Mouse (Mus musculus) natural killer cell, adult 2 months (primary cell): ENCODE data around the gene Oasl1.
A peak's percentile ranks its signal among the peaks of the same experiment; 100 is the strongest.
"Not testable (repeated sequence)": the region's sequence is repeated elsewhere in the genome, so short reads cannot be mapped to it uniquely, and the experiment has no call there.

Experiments
- DNase-seq, 2 experiments: peaks; one replicate each; pipeline ENCODE4 v3.0.0; 2022; ENCODE audit warnings: low spot score in 2 of 2

The Oasl1 gene

GRCm38 (mm10) chr5:114922998-114923473 is at the start of gene Oasl1:
Gene Oasl1, plus strand, starts transcription at chr5:114923240.
- peak; percentile 75 to 77 for DNase-seq

- peak in 1 of 2 experiments; percentile 24 for DNase-seq
Measured at GRCm38 (mm10) chr5:114875858-114876257, 47.2 kb upstream of the Oasl1 start.

- DNase-seq, result no peak
Measured at GRCm38 (mm10) chr5:114876331-114876730, 46.7 kb upstream of the Oasl1 start.

GRCm38 (mm10) chr5:114877487-114877886 is 45.6 kb upstream of the Oasl1 start:
- no peak for DNase-seq

GRCm38 (mm10) chr5:114879399-114879798 is 43.6 kb upstream of the Oasl1 start:
- no peak for DNase-seq

GRCm38 (mm10) chr5:114882319-114882718 is 40.7 kb upstream of the Oasl1 start:
- DNase-seq, result peak in 1 of 2 experiments; percentile 45

DNA sequence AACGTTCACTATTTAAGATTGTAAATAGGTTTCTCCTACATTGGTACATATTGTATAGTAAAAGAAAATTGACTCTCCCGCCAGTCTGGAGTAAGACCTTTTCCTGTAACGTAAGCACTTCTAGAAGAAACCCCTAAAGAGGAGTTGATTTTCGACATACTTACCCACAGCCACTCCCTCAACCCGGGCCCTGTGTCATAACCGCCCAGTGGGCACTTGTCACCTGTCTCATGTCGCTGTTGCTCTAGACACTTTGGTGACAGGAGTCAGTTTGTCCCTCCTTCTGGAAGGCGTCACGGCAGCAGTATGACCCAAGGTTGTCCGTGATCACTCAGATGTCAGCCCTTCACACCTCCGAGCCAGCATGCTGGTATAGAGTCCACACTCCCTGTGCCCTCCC is 40.0 kb upstream of the Oasl1 start:
- DNase-seq, result no peak

DNA sequence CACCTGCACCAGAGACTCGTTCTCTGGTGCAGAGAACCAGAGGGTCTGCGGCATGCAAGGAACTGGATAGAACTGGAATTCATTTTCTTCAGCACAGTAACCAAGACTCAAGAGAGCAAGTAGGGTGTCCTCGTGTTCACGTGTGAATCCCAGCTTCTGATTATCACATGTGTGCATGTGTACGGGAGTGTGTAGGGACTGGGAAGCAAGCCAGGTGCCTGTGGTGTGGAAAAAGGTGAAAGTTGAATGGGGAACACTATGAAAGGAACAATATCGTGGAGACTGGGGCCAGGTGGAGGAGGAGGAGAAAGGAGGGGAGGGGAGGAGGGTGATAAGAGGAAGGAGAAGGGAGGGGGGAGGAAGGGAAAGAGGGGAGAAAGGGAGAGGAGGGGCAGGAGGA is 36.2 kb upstream of the Oasl1 start:
- no peak for DNase-seq

DNA sequence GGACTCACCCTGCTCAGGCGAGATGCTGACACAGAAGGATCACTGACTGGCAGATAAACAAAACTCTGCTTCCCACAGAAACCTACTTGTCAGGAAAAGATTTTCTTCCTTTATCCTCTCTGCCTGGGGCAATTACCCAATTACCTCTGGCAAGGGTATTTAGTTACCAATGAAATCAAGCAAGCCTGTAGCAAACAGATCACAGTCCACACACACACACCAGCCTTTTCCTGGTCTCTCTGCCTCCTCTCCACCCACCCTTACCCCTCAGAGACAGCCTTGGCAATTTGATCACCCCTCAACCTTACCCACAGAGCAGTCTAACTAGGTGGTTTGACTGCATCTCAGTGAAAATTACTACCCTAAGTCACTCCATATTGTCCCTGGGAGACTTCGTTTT is 34.0 kb upstream of the Oasl1 start:
- DNase-seq, result no peak

DNA sequence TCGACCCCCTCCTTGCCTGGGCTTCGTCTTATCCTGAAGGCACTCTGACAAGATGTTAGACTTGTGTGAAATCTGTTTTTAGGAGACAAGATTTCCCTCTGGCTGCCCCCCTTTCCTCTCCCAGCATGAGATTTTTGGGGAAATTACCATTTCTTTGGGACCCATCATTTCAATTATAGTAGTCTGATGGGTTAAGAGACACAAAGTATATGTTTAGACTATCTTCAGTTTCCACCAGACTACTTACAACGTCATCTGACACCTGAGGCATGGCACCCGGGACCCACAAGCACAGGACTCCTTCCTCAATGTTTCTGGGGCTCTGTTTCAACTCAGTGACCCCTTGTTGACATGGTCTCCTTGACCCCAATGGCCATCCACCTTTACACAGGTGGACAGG is 27.5 kb upstream of the Oasl1 start:
- DNase-seq, result no peak

- DNase-seq, result peak in 1 of 2 experiments; percentile 9
Measured at GRCm38 (mm10) chr5:114896688-114897373, 26.2 kb upstream of the Oasl1 start, which contains the start of gene Oasl2. Gene Oasl2, plus strand, starts transcription at chr5:114896936.

DNA sequence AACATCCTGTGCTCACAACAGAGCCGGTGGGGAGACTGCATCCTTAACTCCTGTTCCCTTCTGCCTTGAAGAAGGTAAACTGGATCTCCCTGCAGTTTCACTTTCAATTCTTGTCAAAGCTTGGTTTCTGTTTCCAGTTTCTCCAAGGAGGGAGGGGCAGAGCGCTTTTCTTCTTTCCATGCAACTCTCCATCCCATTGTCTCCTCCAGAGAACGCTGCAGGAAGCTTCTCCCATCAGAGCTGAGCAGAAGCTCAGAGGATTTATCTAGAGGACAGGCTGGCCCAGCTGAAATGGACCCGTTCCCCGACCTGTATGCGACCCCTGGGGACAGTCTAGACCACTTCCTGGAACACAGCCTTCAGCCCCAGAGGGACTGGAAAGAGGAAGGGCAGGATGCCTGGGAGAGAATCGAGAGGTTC is 25.7 kb upstream of the Oasl1 start:
- DNase-seq, result no peak

- no peak for DNase-seq
Measured at GRCm38 (mm10) chr5:114898857-114899256, 24.2 kb upstream of the Oasl1 start.

- DNase-seq, result peak in 1 of 2 experiments; percentile 56
Measured at GRCm38 (mm10) chr5:114902413-114902812, 20.6 kb upstream of the Oasl1 start.

GRCm38 (mm10) chr5:114908598-114909305 is 14.3 kb upstream of the Oasl1 start:
- no peak for DNase-seq

- DNase-seq, result no peak
Measured at GRCm38 (mm10) chr5:114913686-114914085, 9.4 kb upstream of the Oasl1 start.

DNA sequence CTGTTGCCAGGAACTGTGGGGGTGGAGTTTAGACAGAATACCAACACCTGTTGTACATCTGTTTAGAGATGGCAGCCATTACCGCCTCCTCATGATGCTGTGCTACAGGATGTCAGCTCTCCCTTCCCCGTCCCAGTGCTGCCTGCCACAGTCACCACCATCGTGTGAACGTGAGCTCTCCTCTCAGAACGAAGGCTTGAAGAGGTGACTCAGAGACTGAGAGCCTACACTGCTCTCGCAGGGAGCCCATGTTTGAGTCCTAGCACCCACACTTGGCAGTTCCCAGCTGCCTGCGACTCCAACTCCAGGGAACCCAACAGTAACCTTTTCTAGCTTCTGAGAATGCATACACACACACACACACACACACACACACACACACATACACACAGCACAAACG is 8.2 kb upstream of the Oasl1 start:
- no peak for DNase-seq

GRCm38 (mm10) chr5:114915854-114916253 is 7.2 kb upstream of the Oasl1 start:
- DNase-seq, result no peak

DNA sequence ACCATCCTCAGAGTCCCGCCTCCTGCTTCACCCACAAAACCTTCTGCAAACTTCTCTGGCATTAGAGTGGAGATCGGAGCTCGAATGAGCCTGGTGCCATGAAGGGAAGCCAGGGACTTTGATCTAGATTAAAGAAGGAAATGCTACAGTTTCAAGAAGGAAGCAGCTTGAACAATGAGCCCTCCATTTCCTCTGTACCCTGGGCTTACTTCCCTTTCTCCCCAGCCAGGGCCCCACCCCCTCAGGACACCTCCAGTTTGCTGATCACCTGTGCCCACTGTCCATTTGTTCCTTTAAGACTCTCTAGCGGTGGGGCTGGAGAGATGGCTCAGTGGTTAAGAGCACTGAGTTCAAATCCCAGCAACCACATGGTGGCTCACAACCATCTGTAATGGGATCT is 6.3 kb upstream of the Oasl1 start:
- peak in 1 of 2 experiments; percentile 53 for DNase-seq

GRCm38 (mm10) chr5:114917357-114917756 is 5.7 kb upstream of the Oasl1 start:
- not testable (repeated sequence) for DNase-seq

DNA sequence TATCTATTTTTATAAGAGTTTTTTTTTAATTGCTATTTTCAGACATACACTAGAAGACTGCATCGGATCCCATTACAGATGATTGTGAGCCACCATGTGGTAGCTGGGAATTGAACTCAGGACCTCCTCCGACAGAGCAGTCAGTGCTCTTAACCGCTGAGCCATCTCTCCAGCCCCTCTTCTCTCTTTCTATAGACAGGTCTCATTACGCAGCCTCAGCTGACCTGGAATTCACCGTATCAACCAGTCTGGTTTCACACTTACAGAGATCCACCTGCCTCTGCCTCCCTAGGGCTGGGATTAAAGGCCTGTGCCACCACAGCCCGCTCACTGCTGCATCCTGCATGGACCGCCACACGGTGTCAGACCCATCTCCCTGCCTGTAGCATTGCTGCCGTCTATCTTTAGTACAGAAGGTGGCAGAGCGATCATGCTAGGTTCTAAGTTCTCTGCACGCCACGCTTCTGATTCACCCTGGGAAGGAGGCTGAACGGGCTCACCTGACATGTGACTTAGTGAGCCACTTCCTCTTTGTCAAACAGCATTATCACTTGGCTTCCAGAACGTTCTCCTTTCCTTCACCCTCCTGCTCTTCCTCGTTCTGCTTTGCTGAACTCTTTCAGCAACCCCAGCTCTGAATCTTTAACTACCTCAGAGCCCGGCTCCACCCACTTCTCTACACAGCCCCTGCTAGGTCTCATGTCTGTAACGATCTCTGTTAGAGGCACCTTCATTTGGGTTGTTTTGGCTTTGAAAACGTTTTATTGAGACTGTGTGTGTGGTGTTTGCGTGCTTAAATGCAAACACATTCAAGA is 1.3 kb upstream of the Oasl1 start:
- peak; percentile 71 to 88 for DNase-seq

DNA sequence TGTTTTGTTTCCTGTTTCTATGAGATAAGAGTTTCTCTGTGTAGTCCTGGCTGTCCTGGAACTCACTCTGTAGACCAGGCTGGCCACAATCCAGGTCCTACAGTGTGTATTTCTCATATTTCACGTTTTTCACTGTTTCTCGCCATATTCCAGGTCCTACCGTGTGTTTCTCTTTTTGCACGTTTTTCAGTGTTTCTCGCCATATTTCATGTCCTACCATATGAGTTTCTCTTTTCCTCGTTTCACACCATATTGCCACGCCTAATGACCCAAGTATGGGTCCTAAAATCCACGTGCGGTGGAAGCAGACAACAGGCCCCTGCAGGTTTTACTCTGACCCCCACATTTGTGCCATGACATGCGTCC is 691 bp upstream of the Oasl1 start:
- DNase-seq, result no peak
